Mouse (Mus musculus): Measurements from ENCODE around the gene Rbms3. TPM values are rescaled to one million over a fixed set of nuclear protein-coding genes. Genes with fewer than 3 reads are reported as not detected.

Rbms3 gene
- polyA plus RNA-seq, 1 experiment from 2014 or later, result 75.1 TPM

GRCm38 (mm10) chr9:116946787-116947186 is 682.9 kb downstream of the Rbms3 start:
- Histone ChIP-seq H3K4me3 (ENCODE audit: low read length) (no peak overlapping the region), H3K4me2 (ENCODE audit: low read length) (no peak overlapping the region), H3K27ac (ENCODE audit: low read depth, low read length) (no peak overlapping the region), H3K4me1 (ENCODE audit: control insufficient read depth, insufficient read depth, low read depth, low read length) (no peaks in the 10 kb centered on the region), H3K9ac (ENCODE audit: low read depth, low read length) (no peak overlapping the region), H3K27me3 (replicated peaks; ENCODE audit: control insufficient read depth, insufficient read depth, low read length) (no peaks in the 10 kb centered on the region), H3K36me3 (ENCODE audit: control insufficient read depth, insufficient read depth, low read length) (no peaks in the 10 kb centered on the region), H3K9me3 (ENCODE audit: control insufficient read depth, low read length) (no peaks in the 10 kb centered on the region)
- WGBS, result 92% methylated on average over 3 of the region's 3 CpGs
- no peak for ATAC-seq

GRCm38 (mm10) chr9:116945689-116946088 is 684.0 kb downstream of the Rbms3 start:
- ATAC-seq, result no peak
- Histone ChIP-seq H3K4me2 (ENCODE audit: low read length) (no peak overlapping the region), H3K36me3 (ENCODE audit: control insufficient read depth, insufficient read depth, low read length) (no peaks in the 10 kb centered on the region), H3K9ac (ENCODE audit: low read depth, low read length) (no peak overlapping the region), H3K27ac (ENCODE audit: low read depth, low read length) (no peak overlapping the region), H3K4me1 (ENCODE audit: control insufficient read depth, insufficient read depth, low read depth, low read length) (no peaks in the 10 kb centered on the region), H3K9me3 (ENCODE audit: control insufficient read depth, low read length) (no peaks in the 10 kb centered on the region), H3K4me3 (ENCODE audit: low read length) (no peak overlapping the region), H3K27me3 (replicated peaks; ENCODE audit: control insufficient read depth, insufficient read depth, low read length) (no peaks in the 10 kb centered on the region)
- WGBS, result 89% methylated on average over 9 of the region's 9 CpGs

- WGBS, result 83% methylated on average over 15 of the region's 15 CpGs
- H3K27ac ChIP-seq (ENCODE audit: low read depth, low read length), result no peak overlapping the region
- no peaks in the 10 kb centered on the region for H3K4me1 ChIP-seq (ENCODE audit: control insufficient read depth, insufficient read depth, low read depth, low read length)
- no peak overlapping the region for H3K9ac ChIP-seq (ENCODE audit: low read depth, low read length)
- no peak overlapping the region for H3K4me2 ChIP-seq (ENCODE audit: low read length)
- no peaks in the 10 kb centered on the region for H3K36me3 ChIP-seq (ENCODE audit: control insufficient read depth, insufficient read depth, low read length)
- no peaks in the 10 kb centered on the region for H3K9me3 ChIP-seq (ENCODE audit: control insufficient read depth, low read length)
- H3K4me3 ChIP-seq (ENCODE audit: low read length), result no peak overlapping the region
- H3K27me3 ChIP-seq (replicated peaks; ENCODE audit: control insufficient read depth, insufficient read depth, low read length), result no peaks in the 10 kb centered on the region
- no peak for ATAC-seq
These were observed 685.8 kb downstream of the Rbms3 start for GRCm38 (mm10) chr9:116943902-116944301.

GRCm38 (mm10) chr9:116941116-116941515 is 688.6 kb downstream of the Rbms3 start:
- no peak overlapping the region for H3K27ac ChIP-seq (ENCODE audit: low read depth, low read length)
- H3K9ac ChIP-seq (ENCODE audit: low read depth, low read length), result no peak overlapping the region
- no peak overlapping the region for H3K4me2 ChIP-seq (ENCODE audit: low read length)
- no peak for ATAC-seq
- H3K27me3 ChIP-seq (replicated peaks; ENCODE audit: control insufficient read depth, insufficient read depth, low read length), result no peaks in the 10 kb centered on the region
- no peaks in the 10 kb centered on the region for H3K9me3 ChIP-seq (ENCODE audit: control insufficient read depth, low read length)
- no peaks in the 10 kb centered on the region; the same call in 1 of the 2 replicates for H3K4me1 ChIP-seq (ENCODE audit: control insufficient read depth, insufficient read depth, low read depth, low read length)
- no peaks in the 10 kb centered on the region for H3K36me3 ChIP-seq (ENCODE audit: control insufficient read depth, insufficient read depth, low read length)
- H3K4me3 ChIP-seq (ENCODE audit: low read length), result no peak overlapping the region
- WGBS, result 87% methylated on average over 4 of the region's 4 CpGs

GRCm38 (mm10) chr9:116940693-116941092 is 689.0 kb downstream of the Rbms3 start:
- H3K36me3 ChIP-seq (ENCODE audit: control insufficient read depth, insufficient read depth, low read length), result no peaks in the 10 kb centered on the region
- no peaks in the 10 kb centered on the region; the same call in 1 of the 2 replicates for H3K4me1 ChIP-seq (ENCODE audit: control insufficient read depth, insufficient read depth, low read depth, low read length)
- ATAC-seq, result peak; percentile 84
- H3K9me3 ChIP-seq (ENCODE audit: control insufficient read depth, low read length), result no peaks in the 10 kb centered on the region
- no peak overlapping the region for H3K9ac ChIP-seq (ENCODE audit: low read depth, low read length)
- no peaks in the 10 kb centered on the region for H3K27me3 ChIP-seq (replicated peaks; ENCODE audit: control insufficient read depth, insufficient read depth, low read length)
- 72% methylated on average over 8 of the region's 8 CpGs for WGBS
- H3K27ac ChIP-seq (ENCODE audit: low read depth, low read length), result no peak overlapping the region; the same call in 1 of the 2 replicates
- no peak overlapping the region for H3K4me3 ChIP-seq (ENCODE audit: low read length)
- H3K4me2 ChIP-seq (ENCODE audit: low read length), result no peak overlapping the region

GRCm38 (mm10) chr9:116928338-116928737 is 701.4 kb downstream of the Rbms3 start:
- WGBS, result 30% methylated on average over 10 of the region's 10 CpGs
- ATAC-seq, result no peak
- H3K9ac ChIP-seq (ENCODE audit: low read depth, low read length), result no peak overlapping the region
- no peaks in the 10 kb centered on the region for H3K4me1 ChIP-seq (ENCODE audit: control insufficient read depth, insufficient read depth, low read depth, low read length)
- no peak overlapping the region for H3K4me2 ChIP-seq (ENCODE audit: low read length)
- H3K27me3 ChIP-seq (replicated peaks; ENCODE audit: control insufficient read depth, insufficient read depth, low read length), result no peaks in the 10 kb centered on the region
- no peak overlapping the region for H3K4me3 ChIP-seq (ENCODE audit: low read length)
- no peak overlapping the region for H3K27ac ChIP-seq (ENCODE audit: low read depth, low read length)
- no peaks in the 10 kb centered on the region for H3K9me3 ChIP-seq (ENCODE audit: control insufficient read depth, low read length)
- no peaks in the 10 kb centered on the region for H3K36me3 ChIP-seq (ENCODE audit: control insufficient read depth, insufficient read depth, low read length)

- Histone ChIP-seq H3K36me3 (ENCODE audit: control insufficient read depth, insufficient read depth, low read length) (no peaks in the 10 kb centered on the region), H3K9ac (ENCODE audit: low read depth, low read length) (no peak overlapping the region), H3K27me3 (replicated peaks; ENCODE audit: control insufficient read depth, insufficient read depth, low read length) (no peaks in the 10 kb centered on the region; the same call in 1 of the 2 replicates), H3K9me3 (ENCODE audit: control insufficient read depth, low read length) (no peaks in the 10 kb centered on the region), H3K27ac (ENCODE audit: low read depth, low read length) (no peak overlapping the region), H3K4me1 (ENCODE audit: control insufficient read depth, insufficient read depth, low read depth, low read length) (no peaks in the 10 kb centered on the region; the same call in 1 of the 2 replicates), H3K4me2 (ENCODE audit: low read length) (no peak overlapping the region), H3K4me3 (ENCODE audit: low read length) (no peak overlapping the region)
- 84% methylated on average over 8 of the region's 8 CpGs for WGBS
- ATAC-seq, result no peak
These were observed 706.6 kb downstream of the Rbms3 start for GRCm38 (mm10) chr9:116923151-116923550.

GRCm38 (mm10) chr9:116922561-116922960 is 707.2 kb downstream of the Rbms3 start:
- no peaks in the 10 kb centered on the region for H3K36me3 ChIP-seq (ENCODE audit: control insufficient read depth, insufficient read depth, low read length)
- peaks cover 4% of the 10 kb centered on the region; the same call in 1 of the 2 replicates for H3K27me3 ChIP-seq (replicated peaks; ENCODE audit: control insufficient read depth, insufficient read depth, low read length)
- H3K4me3 ChIP-seq (ENCODE audit: low read length), result no peak overlapping the region
- H3K4me2 ChIP-seq (ENCODE audit: low read length), result no peak overlapping the region
- no peak overlapping the region for H3K9ac ChIP-seq (ENCODE audit: low read depth, low read length)
- H3K27ac ChIP-seq (ENCODE audit: low read depth, low read length), result no peak overlapping the region
- no peaks in the 10 kb centered on the region; the same call in 1 of the 2 replicates for H3K4me1 ChIP-seq (ENCODE audit: control insufficient read depth, insufficient read depth, low read depth, low read length)
- no peak for ATAC-seq
- no peaks in the 10 kb centered on the region for H3K9me3 ChIP-seq (ENCODE audit: control insufficient read depth, low read length)
- 81% methylated on average over 3 of the region's 3 CpGs for WGBS

- H3K4me2 ChIP-seq (ENCODE audit: low read length), result no peak overlapping the region
- WGBS, result 20% methylated on average over 12 of the region's 12 CpGs
- H3K4me3 ChIP-seq (ENCODE audit: low read length), result no peak overlapping the region
- peaks cover 4% of the 10 kb centered on the region; the same call in 1 of the 2 replicates for H3K27me3 ChIP-seq (replicated peaks; ENCODE audit: control insufficient read depth, insufficient read depth, low read length)
- H3K9ac ChIP-seq (ENCODE audit: low read depth, low read length), result no peak overlapping the region
- H3K4me1 ChIP-seq (ENCODE audit: control insufficient read depth, insufficient read depth, low read depth, low read length), result no peaks in the 10 kb centered on the region; the same call in 1 of the 2 replicates
- ATAC-seq, result peak; percentile 85
- H3K36me3 ChIP-seq (ENCODE audit: control insufficient read depth, insufficient read depth, low read length), result no peaks in the 10 kb centered on the region
- no peaks in the 10 kb centered on the region for H3K9me3 ChIP-seq (ENCODE audit: control insufficient read depth, low read length)
- H3K27ac ChIP-seq (ENCODE audit: low read depth, low read length), result 0 out of 2 replicates have a peak overlapping the region, but pooled peaks have one; percentile 3
These were observed 710.2 kb downstream of the Rbms3 start for GRCm38 (mm10) chr9:116919441-116920019.
